Mouse (Mus musculus) frontal cortex, postnatal 25 days (tissue): ENCODE results near the gene Gmppa.
A peak's percentile ranks its signal among the peaks of the same experiment; 100 is the strongest.

Source experiments
- DNase-seq, 2 experiments: peaks; one replicate each; pipeline ENCODE4 v3.0.0; 2022; ENCODE audit warnings: low spot score in 2 of 2

The Gmppa gene

DNA sequence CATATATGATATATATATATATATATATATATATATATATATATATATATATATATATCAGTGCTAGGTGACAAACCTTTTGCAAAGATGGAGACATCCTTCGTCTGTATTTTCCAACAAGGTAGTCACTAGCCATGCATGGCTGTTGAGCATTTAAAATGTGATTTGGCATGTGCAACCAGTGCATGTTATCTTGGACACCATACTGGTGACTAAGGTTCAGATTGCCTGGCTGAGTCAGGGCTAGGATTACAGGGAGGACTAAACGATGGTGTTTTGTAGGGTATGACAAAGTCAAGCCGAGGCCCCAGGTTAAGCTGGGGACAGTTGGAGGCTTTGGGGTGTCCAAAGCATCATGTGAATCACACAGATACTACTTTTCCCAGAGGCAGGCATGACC, 19.7 kb downstream of the Gmppa start:
- no peak for DNase-seq

DNA sequence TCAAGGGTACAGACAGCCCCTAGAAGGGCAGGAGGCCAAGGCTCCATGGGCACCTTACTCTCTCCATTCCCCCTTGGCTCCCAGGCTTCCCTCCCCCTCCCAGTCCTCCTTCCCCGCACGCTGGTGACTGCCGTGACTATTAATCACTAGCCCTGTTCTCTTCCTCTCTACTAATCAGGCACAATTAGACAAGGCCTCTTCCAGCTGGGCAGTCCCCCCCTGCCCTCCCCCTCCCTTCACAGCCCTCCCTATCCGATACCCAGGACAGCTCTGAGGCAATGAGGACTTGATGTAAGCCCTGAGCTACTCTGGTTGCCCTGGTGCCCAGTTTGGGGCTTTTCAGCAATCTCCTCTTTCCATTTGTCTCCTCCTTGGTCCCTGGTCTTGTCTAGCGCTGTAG, 20.2 kb downstream of the Gmppa start:
- no peak for DNase-seq

DNA sequence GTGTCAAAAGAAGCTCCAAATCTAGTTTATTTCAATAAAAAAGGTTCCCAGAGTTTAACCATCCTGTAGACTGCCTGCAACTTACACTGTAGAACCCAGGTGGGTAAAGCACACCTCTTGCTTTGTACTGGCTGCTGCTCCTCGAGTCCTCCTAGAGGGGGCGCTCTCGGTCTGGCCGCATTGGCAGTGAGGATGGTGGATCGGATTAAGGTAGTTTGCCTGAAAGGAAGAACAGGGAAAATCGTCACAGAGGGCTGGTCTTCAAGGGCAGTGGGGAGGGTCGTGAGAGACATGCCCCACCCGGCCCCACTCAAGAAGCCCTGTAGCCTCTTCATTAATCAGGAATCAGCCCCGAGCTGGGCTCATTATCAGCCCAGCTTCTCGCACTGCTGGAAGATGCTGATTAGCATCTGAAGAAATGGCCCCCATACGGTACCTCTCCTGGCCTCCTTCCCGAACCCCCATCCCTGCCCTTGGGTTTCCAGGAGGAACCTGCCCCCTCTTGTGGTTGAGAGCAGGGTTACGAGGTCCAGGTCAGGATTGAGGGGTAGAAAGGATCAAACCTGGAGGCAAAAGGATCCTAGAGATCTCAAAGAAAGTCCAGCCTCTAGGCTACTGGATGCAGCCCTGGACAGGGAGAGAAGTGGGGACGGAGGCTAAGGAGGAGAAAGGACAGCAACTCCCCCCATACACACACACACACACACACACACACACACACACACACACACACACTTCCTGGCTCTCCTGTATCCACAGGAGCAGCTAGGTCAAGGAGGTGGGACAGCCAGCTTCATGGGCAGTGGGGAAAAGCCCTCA, 21.2 kb downstream of the Gmppa start:
- no peak for DNase-seq

DNA sequence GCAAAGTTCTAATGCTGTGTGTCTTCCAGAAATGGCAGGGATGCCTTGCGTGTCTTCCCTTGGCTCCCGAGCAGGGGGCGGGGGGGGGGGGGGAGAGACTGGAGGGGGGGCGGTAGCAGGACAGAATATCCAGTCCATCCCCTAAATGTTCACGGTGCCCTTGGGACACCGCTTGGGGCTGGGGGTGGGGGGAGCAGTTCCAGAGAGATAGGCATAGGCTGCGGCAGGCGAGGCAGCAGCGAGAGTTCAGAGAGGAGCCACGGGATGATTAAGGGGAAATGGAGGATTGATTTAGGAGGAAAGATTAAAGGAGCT, 21.9 kb downstream of the Gmppa start:
- no peak for DNase-seq

DNA sequence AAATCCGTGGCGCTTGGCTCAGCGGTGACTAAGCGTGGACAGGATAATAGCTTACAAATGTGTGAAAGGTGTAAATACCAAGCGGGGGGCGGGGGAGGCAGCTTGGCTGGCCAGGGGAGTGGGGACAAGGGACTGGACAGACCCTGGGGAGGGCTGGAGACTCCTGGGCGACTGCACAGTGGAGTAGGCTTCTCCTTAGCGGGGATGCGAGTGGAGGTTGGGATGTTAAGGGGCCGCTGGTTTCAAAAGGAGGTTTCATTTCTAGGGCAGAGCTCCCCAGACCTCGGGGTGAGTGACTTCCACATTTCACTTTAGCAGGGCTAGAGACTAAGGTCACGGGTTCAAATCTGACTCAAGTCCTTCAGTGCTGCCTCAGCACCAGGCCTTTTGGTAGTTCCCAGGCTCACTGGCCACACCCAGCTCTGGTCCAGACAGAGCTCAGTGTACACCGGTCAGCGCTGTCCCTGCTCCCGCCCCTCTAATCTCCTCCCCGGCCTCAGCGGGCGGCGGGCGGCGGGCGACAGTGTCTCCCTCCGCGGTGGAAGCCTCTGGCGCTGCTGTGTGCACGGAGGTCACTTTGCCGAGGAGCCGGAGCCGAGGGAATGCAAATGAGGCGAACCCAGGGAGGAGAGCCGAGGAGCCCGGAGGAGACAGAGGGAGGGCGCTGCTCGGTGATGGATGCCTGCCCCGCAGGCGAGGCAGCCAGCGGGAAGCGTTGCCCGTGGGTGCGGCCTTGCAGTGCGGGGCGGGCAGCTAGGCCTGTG, 22.5 kb downstream of the Gmppa start:
- DNase-seq: no peak

DNA sequence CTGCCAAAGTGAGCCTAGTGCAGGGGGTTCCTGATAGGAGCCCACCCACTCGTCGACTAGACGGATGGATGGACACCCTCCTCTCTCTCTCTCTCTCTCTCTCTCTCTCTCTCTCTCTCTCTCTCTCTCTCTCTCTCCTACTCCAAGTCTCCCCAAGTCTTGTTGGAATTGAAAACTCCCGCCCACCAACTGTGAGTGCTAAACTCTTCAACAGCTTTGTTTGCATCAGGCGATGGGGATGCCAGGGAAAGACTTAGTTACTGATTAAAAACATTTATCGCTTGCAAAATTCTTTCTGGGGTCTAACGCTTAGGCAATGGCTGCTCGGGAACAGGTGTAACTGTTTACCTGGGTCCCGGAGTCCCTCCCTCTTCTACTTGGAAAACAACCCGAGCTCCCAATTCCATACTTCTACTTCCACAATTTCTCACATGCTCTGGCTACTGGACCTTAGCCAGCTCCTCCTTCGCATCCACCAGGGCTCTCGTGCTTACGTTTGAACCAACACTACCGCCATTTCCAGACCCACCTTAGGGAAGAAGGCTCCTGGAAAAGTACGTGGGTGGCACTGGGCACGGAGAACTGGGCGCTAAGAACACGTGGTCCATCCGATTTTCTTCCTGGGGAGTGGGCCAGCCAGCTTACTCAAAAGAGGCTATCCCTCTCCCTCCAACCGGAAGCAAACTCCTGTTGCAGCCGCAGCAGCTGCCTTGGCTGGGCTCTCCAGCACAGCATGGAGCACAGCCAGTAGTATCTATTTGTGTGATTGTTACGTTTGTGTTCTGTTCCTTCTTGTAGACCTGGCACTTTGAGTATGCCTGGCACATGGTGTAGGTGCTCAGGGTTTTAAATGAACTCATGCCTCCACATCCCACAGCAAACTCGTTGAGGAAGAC, 23.3 kb downstream of the Gmppa start:
- peak in 1 of 2 experiments; percentile 54 for DNase-seq

DNA sequence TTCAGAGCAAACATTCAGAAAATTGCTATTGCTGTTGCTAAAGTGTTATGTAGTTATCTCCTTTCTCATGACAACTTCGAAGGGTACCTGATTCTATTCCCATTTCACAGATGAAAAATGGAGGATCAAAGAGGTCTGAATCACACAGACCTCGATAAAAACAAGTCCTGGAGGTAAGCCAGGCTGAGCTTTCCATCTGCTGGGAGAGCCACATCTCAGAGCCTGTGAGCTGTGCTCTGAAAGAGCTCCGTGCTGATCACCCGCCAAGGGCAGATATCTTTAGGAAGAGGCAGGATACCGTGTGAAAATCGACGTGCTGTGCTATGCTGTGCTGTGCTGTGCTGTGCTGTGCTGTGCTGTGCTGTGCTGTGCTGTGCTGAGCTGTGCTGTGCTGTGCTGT, 24.6 kb downstream of the Gmppa start:
- DNase-seq: no peak

DNA sequence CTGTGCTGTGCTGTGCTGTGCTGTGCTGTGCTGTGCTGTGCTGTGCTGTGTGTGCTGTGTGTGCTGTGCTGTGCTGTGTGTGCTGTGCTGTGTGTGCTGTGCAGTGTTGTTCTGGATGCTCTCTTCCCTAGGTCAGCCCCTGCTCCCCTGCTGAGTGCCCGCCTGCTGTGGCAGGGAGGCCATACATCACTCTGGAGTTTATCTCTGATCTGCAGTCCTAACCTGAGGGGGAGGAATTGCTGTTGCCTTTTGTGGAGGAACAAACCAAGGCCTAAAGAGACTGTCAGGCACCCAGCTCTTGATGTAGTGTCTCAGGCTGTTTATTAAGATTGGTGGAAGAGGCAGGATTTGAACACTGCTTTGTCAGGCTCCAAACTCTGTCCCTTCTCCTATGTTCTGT, 26.9 kb downstream of the Gmppa start:
- DNase-seq: no peak

DNA sequence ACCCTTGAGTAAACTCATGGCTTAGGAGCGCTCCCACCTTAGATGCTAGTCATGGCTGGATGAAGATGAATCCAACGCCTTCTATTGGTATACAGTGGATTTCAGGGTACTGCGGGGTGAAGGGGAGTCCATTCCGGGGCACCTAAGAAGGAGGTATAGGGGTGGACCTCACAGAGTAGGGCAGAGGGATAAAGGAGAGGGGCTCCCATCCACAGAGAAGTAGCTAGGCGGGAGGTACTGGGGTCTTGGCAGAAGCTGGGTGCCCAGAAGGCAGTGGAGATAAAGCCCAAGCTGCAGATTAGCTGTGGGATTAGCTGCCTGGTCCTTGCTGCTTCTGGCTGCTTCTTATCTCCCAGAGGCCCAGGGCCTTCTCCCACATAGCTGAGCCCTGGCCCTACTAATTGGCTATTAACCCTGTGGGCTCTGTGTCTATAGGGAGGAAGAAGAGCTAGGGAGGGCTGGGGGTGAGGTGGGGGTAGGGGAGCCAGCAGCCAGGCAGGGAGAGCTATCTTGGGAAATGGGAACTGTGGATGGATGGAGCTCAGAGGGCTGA, 28.0 kb downstream of the Gmppa start:
- DNase-seq: no peak

DNA sequence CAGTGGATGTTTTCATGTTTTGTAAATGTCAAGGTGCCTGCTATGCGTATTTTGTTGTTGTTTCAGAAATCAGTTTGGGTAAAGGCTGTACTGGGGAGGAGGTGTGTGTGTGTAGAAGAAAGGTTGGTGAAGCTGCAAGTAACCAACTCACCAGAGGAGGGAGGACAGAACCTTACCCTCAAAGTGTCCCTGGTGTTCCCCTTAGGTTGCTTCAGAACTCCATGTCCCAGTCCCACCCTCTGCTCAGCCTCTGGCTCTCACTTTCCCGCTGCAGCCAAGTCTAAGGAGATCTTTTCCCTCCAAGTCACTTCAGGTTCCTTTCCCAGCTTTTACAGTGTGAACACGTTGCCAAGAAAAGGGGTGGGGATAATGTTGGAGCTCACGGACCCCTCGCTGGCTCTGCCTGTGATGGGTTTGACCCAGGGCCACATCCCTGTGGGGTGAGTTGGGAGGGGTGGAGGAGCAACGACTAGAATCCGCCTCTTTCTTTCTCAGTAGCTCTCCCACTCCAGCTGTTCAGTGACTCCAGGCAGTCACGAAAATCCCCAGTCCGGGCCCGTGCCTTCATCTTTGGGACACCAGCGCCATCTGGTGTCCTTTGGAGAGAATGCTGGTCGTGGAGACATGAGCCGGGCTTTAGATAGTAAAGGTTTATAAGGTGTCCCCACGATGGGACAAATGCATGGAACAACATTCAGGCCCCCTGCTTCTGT, 31.6 kb downstream of the Gmppa start:
- DNase-seq: peak; percentile 76 to 83

DNA sequence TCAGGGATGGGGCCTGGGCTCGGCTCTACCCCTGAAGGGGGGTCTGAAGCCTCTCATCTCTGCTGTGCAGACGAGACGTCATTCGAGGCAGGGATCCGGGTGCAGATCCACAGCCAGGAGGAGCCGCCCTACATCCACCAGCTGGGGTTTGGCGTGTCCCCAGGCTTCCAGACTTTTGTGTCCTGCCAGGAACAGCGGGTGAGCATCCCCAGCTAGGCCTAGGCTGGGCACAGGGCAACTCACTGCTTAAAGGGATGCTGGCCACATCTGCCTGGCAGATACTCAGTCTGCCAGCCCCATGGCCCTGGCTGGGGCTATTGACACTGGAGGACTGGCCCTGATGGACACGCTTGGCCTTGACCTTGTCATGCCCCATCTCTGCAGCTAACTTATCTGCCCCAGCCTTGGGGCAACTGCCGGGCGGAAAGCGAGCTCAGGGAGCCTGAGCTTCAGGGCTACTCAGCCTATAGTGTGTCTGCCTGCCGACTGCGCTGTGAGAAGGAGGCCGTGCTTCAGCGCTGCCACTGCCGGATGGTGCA, 33.6 kb downstream of the Gmppa start:
- DNase-seq: no peak

DNA sequence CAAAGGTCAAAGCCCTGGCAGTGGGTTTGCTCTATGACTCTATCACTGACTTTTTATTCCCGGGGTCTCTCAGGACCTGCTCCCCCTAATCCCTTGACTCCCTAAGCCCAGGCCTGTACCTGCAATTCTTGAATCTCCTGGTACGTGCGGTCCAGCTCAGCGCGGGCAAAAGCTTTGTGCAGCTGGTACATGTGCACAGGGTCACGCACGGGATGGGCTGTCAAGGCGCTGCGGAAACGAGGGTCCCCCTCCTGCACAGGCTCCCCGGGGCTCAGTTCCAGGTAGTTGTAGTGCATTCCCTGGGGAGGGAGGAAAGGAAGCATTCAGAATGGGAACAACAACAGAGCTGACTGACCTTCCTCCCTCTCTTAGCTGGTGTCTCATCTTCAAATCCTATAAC, 40.7 kb downstream of the Gmppa start:
- no peak for DNase-seq

DNA sequence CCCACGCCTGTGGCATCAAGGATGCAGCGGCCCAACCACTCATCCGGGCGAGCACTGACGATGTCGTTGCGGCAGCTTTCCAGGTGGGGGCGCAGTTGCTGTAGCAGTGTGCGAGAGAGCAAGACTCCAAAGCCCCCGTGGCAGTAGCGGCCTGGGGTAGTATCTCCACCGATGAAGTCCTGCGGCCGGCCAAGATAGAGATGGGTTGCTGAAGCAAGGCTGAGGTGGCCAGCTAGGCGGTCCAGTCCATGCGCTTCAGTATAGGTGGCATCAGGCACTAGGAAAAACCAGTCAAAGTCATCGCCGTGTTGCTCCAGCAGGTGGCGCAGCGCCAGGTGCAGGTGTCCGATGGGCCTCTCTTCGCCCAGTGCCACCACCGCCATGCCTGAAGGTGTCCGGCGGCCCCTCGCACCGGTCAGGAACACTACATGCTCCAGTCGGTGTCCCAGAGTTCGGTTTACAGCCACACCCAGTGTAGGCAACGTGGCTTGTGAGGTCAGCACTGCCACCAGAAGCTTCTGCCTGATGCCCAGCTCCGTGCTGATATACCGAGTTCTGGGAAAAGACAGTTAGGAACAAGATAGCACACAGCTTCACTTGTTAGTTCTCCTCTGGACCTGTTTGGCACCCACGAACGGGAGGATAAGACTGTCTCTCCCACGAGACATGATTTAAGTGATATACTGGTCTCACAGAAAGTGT, 41.7 kb downstream of the Gmppa start:
- DNase-seq: peak; percentile 81

DNA sequence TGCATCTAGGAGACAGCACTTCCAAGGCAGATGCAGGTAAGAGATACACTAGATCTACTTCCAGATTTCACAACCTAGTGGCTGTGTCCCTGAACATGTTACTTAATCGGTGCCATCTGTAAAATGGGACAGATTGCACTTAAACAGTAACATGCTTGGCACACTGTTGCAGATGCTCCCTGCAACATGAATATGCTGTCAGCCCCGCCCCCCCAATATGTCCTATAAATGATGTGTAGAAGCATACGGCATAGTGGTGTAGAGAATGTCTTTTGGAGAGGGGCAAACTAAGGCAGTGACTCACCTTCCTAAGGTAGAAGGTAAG, 42.2 kb downstream of the Gmppa start:
- DNase-seq: no peak

DNA sequence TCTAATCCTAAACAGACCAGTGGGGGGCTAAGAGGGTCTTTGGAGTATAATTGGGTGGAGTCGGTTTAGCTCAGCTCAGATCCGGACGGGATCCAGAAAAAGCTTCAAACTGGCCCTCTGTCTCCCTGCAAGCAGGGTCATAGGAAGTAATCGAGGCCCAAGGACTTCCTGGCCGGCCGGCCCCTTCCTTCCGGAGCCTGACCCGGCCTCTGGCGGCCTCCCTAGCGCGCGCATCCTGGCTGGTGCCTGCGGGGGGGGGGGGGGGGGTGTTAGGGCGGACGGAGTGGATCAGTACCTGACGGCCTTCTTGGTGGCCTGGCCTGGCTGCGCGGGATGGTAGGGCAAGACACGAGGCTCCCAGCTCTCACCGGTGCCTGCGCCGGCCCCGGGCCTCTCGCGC, 42.8 kb downstream of the Gmppa start:
- no peak for DNase-seq

DNA sequence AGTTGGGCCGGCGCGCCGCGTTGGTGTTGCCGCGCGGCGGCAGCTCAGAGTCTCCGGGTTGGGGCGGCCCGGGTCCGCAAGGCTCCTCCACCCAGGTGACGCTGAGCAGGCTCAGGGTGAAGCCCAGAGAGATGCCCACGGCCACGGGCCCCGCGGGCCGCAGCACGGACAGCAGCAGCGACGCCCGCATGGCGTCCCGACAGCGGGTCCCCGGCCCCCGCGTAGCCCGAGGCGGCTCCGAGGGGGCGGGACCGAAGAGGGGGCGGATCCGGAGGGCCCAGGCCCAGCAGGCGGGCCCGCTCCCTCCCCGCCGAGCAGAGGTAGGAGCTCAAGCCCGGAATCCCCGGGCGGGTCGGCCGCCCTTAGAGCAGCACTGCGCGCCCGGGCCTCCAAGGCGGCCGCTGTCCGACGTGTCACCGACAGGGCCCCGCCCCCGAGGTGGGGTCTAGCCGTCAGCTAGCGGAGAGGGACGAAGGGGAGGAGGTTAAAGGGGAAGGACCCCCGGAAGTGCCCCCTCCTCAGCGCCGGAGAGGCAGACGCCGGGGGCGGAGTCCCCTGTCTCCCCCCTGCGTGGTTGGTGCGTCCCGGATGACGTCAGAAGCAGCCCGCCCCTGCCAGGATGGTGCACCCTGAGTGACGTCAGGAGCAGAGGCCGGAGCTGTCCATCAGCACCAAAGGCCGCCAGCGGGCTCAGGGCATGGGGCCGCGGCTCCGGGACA, 43.3 kb downstream of the Gmppa start, which contains the start of the genes Chpf and Tmem198:
Gene Chpf (minus strand): TSS at position 392 of the 719 bp plus-strand sequence.
Gene Tmem198 (plus strand): TSS at position 617 of the 719 bp plus-strand sequence.
- DNase-seq: peak; percentile 92 to 94

DNA sequence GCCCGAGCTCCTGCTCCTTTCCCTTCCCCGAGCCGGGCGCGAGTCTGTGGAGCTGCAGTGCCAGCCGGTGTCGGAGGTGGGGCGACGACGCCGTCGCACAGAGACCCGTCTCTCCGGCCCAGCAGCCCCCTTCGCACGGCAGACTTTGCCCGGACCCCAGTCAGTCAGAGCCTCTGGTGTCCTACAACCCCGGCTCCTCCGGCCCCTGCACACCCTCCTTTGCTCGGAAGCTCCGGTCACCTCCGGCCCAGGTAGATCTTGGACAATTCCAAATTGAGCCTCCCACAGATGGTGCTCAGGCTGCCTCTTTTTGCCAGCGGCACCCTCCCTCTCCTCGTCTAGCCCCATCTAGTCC, 43.9 kb downstream of the Gmppa start:
- no peak for DNase-seq

DNA sequence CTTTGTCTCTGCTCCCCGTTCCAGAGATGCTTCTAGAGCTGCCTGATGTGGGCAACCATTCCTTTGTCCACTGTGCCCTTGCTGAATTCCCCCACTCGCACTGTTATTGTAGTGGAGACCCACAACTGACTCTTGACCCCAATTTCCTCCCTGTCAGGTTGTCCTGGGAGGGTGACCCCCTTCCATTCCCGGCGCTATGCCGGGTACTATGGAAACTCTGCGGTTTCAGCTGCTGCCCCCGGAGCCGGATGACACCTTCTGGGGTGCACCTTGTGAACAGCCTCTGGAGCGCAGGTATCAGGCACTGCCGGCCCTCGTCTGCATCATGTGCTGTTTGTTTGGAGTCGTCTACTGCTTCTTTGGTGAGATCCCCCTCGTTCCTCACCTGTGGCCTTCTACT, 44.3 kb downstream of the Gmppa start:
- DNase-seq: no peak

DNA sequence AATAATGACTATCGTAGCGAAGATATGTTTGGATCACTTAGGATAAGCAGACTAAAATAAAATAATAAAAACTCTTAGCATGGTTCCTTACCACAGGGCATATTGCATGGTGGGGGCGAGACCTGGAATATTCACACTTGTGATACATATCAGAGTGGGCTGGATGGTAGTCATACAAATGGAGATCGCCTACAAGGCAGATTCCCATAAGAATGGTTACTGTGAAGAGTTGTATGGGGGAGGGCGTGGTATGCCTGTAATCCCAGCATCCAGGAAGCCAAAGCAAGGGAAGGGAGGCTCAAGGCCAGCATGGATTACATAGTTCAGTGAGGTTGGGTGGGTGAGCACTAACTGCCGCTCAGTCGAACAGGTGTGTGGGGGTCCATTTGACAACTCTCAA, 45.0 kb downstream of the Gmppa start:
- DNase-seq: no peak

DNA sequence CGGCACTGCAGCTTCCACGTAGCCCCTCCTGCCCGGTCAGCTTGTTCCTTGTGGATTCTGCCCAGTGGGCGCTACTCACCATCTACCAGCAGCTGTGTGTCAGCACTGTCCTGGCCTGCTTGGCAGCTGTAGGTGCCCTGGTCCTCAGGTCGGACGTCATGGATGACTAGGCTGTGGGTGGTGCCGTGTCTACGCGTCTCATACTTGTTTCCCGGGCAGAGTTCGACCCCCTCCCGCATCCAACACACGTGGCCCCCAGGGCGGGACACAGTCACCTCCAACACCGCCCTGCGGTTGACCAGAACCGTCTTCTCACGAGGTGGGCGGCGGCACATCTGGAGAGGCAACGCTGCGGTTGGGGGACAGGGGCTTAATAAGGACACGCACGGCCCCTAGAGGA, 50.8 kb downstream of the Gmppa start:
- DNase-seq: no peak
